Mouse (Mus musculus): ENCODE results near the gene Amz2.

Amz2 gene

DNA sequence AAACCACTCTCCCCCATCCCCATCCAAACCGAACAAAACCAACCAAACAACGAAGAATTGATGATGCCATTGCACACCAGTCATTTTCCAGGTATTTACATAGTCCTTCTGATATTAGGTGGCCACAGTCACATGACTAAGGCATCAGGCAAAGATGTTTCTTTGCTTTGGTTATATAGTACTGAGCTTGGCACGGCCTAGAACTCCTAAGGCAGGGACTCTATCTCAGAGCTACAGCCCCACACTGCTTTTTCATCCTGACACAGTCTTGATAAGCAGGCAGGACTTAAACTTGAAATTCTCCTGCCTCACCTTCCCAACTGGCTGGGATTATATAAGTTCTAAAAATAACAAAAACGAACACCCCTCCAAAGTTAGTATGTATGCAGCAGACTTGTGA lies 39.3 kb downstream of the Amz2 start:
- Histone ChIP-seq H3K4me1 (replicated peaks; ENCODE audit: low read depth, low read length) (peaks cover 12% of the 10 kb centered on the region), H3K4me3 (replicated peaks; ENCODE audit: low read length) (no peak overlapping the region), H3K9me3 (ENCODE audit: low read length) (no peaks in the 10 kb centered on the region), H3K36me3 (ENCODE audit: insufficient read depth, low read length) (peaks cover 45% of the 10 kb centered on the region), H3K27me3 (ENCODE audit: insufficient read depth, low read length) (no peaks in the 10 kb centered on the region)
- no peak for TF ChIP-seq CTCF (conservative IDR thresholded peaks at IDR 0.05; ENCODE audit: low read length)
- TF ChIP-seq NANOG (IDR thresholded peaks at IDR 0.05; ENCODE audit: borderline replicate concordance, low read length), result no peak
- no peak for TF ChIP-seq POU5F1 (IDR thresholded peaks at IDR 0.05; ENCODE audit: borderline replicate concordance, low read length)

DNA sequence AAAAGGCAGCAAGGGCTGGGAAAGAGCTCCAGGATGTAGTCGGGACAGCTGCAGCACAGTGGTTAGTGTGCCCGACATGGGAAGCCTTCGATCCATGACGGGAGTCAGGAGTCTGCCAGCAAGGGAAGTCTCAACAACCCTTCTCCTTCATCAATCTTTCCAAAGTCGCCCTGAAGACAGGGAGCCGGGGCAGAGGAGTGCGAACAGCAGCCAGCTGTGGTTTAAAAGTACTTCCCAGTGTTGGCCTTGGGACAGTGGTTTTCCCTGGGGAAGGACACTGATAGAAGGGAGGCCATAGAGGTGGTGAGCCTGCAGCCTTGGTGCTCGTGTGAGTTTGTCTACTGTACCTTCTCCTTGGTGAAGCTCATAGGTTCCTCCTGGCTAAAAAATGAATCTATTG lies 41.2 kb downstream of the Amz2 start:
- Histone ChIP-seq H3K4me1 (replicated peaks; ENCODE audit: low read depth, low read length) (peaks cover 31% of the 10 kb centered on the region), H3K27me3 (ENCODE audit: insufficient read depth, low read length) (peaks cover 17% of the 10 kb centered on the region), H3K9me3 (ENCODE audit: low read length) (no peaks in the 10 kb centered on the region), H3K36me3 (ENCODE audit: insufficient read depth, low read length) (peaks cover 47% of the 10 kb centered on the region), H3K4me3 (replicated peaks; ENCODE audit: low read length) (no peak overlapping the region)
- TF ChIP-seq NANOG (IDR thresholded peaks at IDR 0.05; ENCODE audit: borderline replicate concordance, low read length) (no peak), CTCF (conservative IDR thresholded peaks at IDR 0.05; ENCODE audit: low read length) (no peak)

DNA sequence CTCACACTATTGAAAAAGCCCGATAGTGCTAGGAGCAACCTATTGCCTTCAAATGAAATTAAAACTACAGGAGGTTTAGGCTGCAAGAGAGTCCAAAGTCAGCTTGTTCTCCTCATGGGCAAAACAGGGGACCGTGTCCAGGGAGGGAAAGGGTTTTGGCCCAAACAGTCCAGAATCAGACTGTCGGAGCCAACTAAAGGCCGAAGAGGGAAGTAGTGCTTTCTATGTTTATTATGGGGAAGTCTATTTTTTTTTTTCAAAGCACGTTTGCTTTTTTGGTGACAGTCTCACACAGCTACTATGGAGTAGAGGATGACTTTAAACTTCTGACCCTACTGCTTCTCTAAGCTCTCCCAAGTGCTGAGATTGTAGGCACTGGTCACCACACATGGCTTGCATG lies 42.4 kb downstream of the Amz2 start:
- Histone ChIP-seq H3K4me3 (replicated peaks; ENCODE audit: low read length) (no peak overlapping the region), H3K36me3 (ENCODE audit: insufficient read depth, low read length) (peaks cover 36% of the 10 kb centered on the region), H3K9me3 (ENCODE audit: low read length) (no peaks in the 10 kb centered on the region), H3K4me1 (replicated peaks; ENCODE audit: low read depth, low read length) (peaks cover 32% of the 10 kb centered on the region), H3K27me3 (ENCODE audit: insufficient read depth, low read length) (peaks cover 21% of the 10 kb centered on the region)
- no peak for TF ChIP-seq POU5F1 (IDR thresholded peaks at IDR 0.05; ENCODE audit: borderline replicate concordance, low read length)

DNA sequence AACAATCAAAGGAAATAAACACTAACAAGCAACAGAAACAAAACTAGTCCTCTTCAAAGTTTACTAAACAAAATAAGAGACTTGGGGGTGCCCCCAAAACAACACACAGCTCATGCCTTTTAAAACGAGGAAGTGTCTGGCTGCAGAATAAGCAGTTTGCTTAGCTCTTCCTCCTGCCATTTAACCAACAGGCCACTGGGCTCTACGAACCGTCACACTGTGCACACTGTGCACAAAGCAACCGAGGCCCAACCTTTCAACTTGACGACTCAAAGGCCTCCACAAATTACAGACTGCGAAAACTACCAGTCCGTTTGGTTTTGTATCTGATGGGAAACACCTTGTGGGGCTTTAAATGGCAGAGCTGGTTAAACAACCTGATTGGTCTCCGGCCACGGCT lies 44.4 kb downstream of the Amz2 start:
- Histone ChIP-seq H3K9me3 (ENCODE audit: low read length) (no peaks in the 10 kb centered on the region), H3K4me3 (replicated peaks; ENCODE audit: low read length) (no peak overlapping the region), H3K36me3 (ENCODE audit: insufficient read depth, low read length) (peaks cover 31% of the 10 kb centered on the region), H3K4me1 (replicated peaks; ENCODE audit: low read depth, low read length) (peaks cover 42% of the 10 kb centered on the region), H3K27me3 (ENCODE audit: insufficient read depth, low read length) (peaks cover 21% of the 10 kb centered on the region)
- TF ChIP-seq NANOG (IDR thresholded peaks at IDR 0.05; ENCODE audit: borderline replicate concordance, low read length) (no peak), POU5F1 (IDR thresholded peaks at IDR 0.05; ENCODE audit: borderline replicate concordance, low read length) (no peak), CTCF (conservative IDR thresholded peaks at IDR 0.05; ENCODE audit: low read length) (no peak)

DNA sequence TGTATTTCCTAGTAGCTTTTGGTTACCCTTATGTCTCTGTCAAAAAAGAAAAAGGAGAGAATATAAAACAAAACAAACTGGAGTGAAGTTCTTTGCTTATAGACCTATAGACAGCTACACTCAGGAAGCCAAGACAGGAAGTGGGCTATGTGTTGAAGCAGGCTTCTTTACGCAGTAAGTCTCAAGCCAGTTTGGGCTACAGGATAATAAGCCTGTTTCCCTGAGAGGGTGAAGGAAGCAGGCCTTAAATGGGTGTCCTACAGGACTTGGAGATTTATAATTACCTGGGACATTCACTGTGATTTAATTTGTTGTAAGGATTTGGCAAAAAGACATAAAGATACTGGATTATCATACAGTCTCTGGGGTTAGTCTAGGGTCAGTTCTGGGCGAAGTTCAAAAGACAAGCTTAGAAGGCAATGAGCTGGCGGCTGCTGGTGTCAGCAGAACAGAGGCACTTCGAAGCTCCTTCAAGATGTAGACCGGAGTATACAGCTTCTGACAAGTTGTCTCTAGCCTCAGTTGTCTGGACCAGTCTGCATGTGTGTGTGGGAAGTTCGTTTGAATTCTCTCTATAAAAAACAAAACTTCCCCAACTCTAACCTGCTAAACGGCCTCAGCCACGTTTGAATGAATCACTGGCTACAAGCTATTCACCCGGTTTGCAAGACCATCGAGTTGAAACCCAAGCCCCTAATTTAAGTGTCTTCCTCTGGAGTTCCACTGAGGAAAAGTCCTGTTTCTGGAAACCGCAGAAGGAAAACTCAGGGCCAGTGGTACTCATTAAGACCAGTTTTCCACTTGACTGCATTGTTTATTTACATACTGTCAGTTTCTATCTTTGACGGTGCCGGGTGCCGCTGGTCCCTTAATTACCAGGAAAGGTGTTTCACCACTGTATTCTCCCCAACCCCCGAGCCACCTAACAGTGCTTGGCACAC lies 45.4 kb downstream of the Amz2 start:
- Histone ChIP-seq H3K4me3 (replicated peaks; ENCODE audit: low read length) (peak overlapping the region; percentile 86), H3K27me3 (ENCODE audit: insufficient read depth, low read length) (peaks cover 21% of the 10 kb centered on the region), H3K4me1 (replicated peaks; ENCODE audit: low read depth, low read length) (peaks cover 52% of the 10 kb centered on the region), H3K36me3 (ENCODE audit: insufficient read depth, low read length) (peaks cover 26% of the 10 kb centered on the region), H3K9me3 (ENCODE audit: low read length) (no peaks in the 10 kb centered on the region)
- TF ChIP-seq POU5F1 (IDR thresholded peaks at IDR 0.05; ENCODE audit: borderline replicate concordance, low read length) (no peak), NANOG (IDR thresholded peaks at IDR 0.05; ENCODE audit: borderline replicate concordance, low read length) (no peak), CTCF (conservative IDR thresholded peaks at IDR 0.05; ENCODE audit: low read length) (no peak)

DNA sequence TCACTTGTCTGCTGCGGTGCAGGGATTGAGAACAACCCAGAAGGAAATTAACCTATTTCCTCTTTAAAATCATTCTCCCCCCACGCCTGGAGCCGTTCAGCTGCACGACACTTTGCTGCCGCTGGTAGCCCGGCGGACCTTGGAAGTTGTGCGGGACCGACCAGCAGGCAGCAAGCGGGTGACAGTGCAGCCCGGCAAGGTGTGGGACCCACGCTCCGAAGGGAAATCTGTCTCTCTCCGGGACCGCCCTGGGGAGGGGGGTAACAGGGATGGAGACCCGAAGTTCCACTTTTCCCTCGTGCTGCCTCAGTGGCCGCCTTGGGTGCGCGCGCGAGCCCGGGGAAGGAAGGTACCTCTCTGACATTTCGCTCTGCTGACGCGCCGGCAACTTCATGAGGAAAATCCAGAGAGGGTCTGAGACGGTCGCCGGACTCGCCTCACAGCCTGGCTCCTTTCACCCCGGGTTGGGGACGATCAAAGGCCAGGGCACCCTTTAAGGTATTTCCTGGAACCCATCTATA lies 46.5 kb downstream of the Amz2 start:
- TF ChIP-seq NANOG (IDR thresholded peaks at IDR 0.05; ENCODE audit: borderline replicate concordance, low read length) (no peak), CTCF (conservative IDR thresholded peaks at IDR 0.05; ENCODE audit: low read length) (no peak), POU5F1 (IDR thresholded peaks at IDR 0.05; ENCODE audit: borderline replicate concordance, low read length) (no peak)
- peaks cover 18% of the 10 kb centered on the region for H3K36me3 ChIP-seq (ENCODE audit: insufficient read depth, low read length)
- peak overlapping the region; percentile 86 for H3K4me3 ChIP-seq (replicated peaks; ENCODE audit: low read length)
- peaks cover 63% of the 10 kb centered on the region for H3K4me1 ChIP-seq (replicated peaks; ENCODE audit: low read depth, low read length)
- peaks cover 21% of the 10 kb centered on the region for H3K27me3 ChIP-seq (ENCODE audit: insufficient read depth, low read length)
- no peaks in the 10 kb centered on the region for H3K9me3 ChIP-seq (ENCODE audit: low read length)

DNA sequence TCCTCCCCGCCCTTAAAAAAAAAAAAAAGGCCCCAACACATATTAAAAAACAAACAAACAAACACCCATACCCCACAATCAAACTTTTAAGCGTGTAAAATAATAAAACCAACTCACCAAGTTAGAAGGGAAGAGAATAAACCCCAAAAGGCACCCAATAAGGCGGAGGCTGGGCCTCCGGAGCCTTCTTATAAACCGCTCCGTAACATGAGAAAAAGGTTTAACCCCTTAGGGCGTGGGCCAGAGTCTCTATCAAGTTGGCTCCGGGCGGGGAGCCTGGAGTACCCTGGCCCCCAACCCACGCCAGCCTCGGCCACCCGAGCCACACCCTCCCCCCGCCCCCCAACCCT lies 47.0 kb downstream of the Amz2 start:
- Histone ChIP-seq H3K4me3 (replicated peaks; ENCODE audit: low read length) (peak overlapping the region; percentile 86), H3K9me3 (ENCODE audit: low read length) (no peaks in the 10 kb centered on the region), H3K27me3 (ENCODE audit: insufficient read depth, low read length) (peaks cover 21% of the 10 kb centered on the region), H3K4me1 (replicated peaks; ENCODE audit: low read depth, low read length) (peaks cover 68% of the 10 kb centered on the region), H3K36me3 (ENCODE audit: insufficient read depth, low read length) (peaks cover 16% of the 10 kb centered on the region; the same call in 1 of the 2 replicates)
- TF ChIP-seq NANOG (IDR thresholded peaks at IDR 0.05; ENCODE audit: borderline replicate concordance, low read length) (no peak), POU5F1 (IDR thresholded peaks at IDR 0.05; ENCODE audit: borderline replicate concordance, low read length) (no peak), CTCF (conservative IDR thresholded peaks at IDR 0.05; ENCODE audit: low read length) (no peak)

DNA sequence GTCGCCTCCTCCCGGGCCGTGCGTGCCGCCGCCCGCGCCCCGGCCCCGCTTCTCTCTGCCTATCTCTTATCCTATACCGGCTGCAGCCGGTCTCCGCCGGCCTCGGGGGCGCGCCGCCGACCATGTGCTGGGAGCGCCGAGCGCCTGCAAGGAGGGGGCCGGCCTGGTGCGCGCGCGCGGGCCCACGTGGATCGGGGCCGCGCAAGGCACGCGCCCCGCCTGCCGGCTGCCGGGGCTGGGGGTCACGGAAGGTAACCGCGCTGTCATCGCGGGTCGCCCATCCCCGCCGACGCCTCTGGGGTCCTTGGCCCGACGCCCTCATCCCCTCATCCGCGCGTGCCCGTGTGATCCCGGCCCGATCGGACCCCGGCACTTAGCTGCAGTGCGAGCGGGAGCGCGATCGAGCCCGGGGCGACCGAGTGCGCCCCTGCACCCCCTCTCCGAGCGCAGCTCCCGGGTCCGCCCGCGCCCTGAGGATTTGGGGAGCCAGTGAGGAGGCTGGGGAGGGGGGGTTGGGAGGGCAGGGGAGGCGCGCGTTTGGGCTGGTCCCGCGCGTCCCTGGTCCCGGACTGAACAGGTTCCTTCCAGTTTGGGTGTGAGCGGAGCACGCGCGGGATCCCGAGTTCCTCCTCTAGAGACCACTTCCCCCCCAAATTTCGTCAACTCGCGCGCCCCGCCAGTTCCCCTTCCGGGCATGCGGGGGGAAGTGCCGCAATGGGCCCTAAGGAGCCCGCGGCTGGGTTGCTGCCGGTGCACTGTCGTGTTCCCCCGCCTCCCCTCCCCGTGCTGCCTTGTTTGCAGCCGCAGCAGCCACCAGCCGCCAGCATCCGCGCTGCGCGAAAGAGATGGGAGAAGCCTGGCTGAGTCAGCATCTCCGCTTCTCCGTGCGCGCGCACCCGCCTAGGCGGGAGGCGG lies 47.7 kb downstream of the Amz2 start, which contains the start of the genes Arsg and Slc16a6:
Gene Arsg, plus strand, starts transcription at position 204 of the 915 bp plus-strand sequence.
Gene Slc16a6, minus strand, starts transcription at position 428 of the 915 bp plus-strand sequence.
- Histone ChIP-seq H3K9me3 (ENCODE audit: low read length) (no peaks in the 10 kb centered on the region), H3K36me3 (ENCODE audit: insufficient read depth, low read length) (peaks cover 14% of the 10 kb centered on the region; the same call in 1 of the 2 replicates), H3K4me1 (replicated peaks; ENCODE audit: low read depth, low read length) (peaks cover 74% of the 10 kb centered on the region), H3K27me3 (ENCODE audit: insufficient read depth, low read length) (peaks cover 21% of the 10 kb centered on the region), H3K4me3 (replicated peaks; ENCODE audit: low read length) (peak within 1 kb of the TSS; percentile 86)
- no peak for TF ChIP-seq NANOG (IDR thresholded peaks at IDR 0.05; ENCODE audit: borderline replicate concordance, low read length)
- TF ChIP-seq CTCF (conservative IDR thresholded peaks at IDR 0.05; ENCODE audit: low read length), result no peak

Data from E14TG2a.4 (cell line).